Mouse (Mus musculus) kidney, embryonic 14.5 days (tissue): ENCODE measurements at regions not wholly inside any gene's neighbourhood (a gene's known extent, or its start where the extent isn't known, plus 50 kb on each side); places are given as distances from the start of the nearest gene placed in this dataset.

Source experiments
- ATAC-seq: fragments of 200-750 bp; cut with Nextera tagmentation; 2 replicates; pipeline ENCODE4 v1.8.0; 2017; ENCODE audit warnings: moderate number of reproducible peaks, mild to moderate bottlenecking, moderate TSS enrichment, moderate library complexity; ENCODE audit not compliant: low FRiP score, low TSS enrichment
- H3K27ac ChIP-seq: fragments of 300-500 bp; sonication (generic); 2 replicates; pipeline ENCODE4 v1.5.1; 2014; ENCODE audit warnings: low read depth, mild to moderate bottlenecking, low read length, moderate library complexity, mixed read lengths
- H3K27me3 ChIP-seq: fragments of 300-500 bp; sonication (generic); 2 replicates; pipeline ENCODE4 v1.6.1; 2014; ENCODE audit warnings: mild to moderate bottlenecking, low read length; ENCODE audit not compliant: control insufficient read depth, insufficient read depth
- H3K36me3 ChIP-seq: fragments of 300-500 bp; sonication (generic); 2 replicates; pipeline ENCODE4 v1.6.1; 2014; ENCODE audit warnings: low read length, mixed read lengths; ENCODE audit not compliant: control insufficient read depth, insufficient read depth
- H3K4me1 ChIP-seq: fragments of 300-500 bp; sonication (generic); 2 replicates; pipeline ENCODE4 v1.6.1; 2014; ENCODE audit warnings: low read length, mixed read lengths; ENCODE audit not compliant: control insufficient read depth, insufficient read depth
- H3K4me2 ChIP-seq: fragments of 300-500 bp; sonication (generic); replicated peaks from 2 replicates; pipeline ENCODE4 v1.6.1; 2014; ENCODE audit warnings: low read depth, mild to moderate bottlenecking, low read length
- H3K4me3 ChIP-seq: fragments of 300-500 bp; sonication (generic); 2 replicates; pipeline ENCODE4 v1.5.1; 2014; ENCODE audit warnings: mild to moderate bottlenecking, low read length
- H3K9ac ChIP-seq: fragments of 300-500 bp; sonication (generic); 2 replicates; pipeline ENCODE4 v1.6.1; 2014; ENCODE audit warnings: low read depth, mild to moderate bottlenecking, low read length, moderate library complexity
- H3K9me3 ChIP-seq: fragments of 300-500 bp; sonication (generic); 2 replicates; pipeline ENCODE4 v1.6.1; 2016; ENCODE audit warnings: low read length; ENCODE audit not compliant: control insufficient read depth
- WGBS: fragments of 180-500 bp; shearing (Covaris S2); extraction: QIAGEN DNeasy Blood & Tissue Kit; methylation state at CpG from one replicate; pipeline ENCODE4 v1.1.7; 2014; 5-methylcytosine and 5-hydroxymethylcytosine counted together

DNA sequence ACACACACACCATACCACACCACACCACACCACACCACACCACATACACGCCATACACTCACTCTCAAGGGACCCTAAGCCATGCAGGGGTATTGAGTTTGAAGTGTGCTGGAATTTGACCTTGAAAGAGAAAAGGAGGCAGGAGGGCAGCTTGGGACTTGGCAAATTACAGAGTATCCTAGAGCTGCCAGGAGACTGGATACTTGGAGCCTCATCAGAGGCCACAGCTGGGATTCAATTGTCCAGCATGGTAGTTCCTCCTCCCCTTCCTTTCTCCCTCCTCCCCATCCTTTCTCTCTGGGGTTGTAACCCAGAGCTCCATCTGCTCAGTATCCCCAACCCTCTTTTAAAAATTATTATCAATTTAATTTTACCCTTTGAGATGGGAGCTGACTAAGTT is 50.7 kb upstream of the Tarbp1 start:
- H3K9ac ChIP-seq = no peak overlapping the region
- no peak for ATAC-seq
- peaks cover 14% of the 10 kb centered on the region for H3K4me1 ChIP-seq
- no peak overlapping the region for H3K4me2 ChIP-seq
- H3K27me3 ChIP-seq = no peaks in the 10 kb centered on the region
- no peaks in the 10 kb centered on the region for H3K9me3 ChIP-seq
- no peak overlapping the region for H3K4me3 ChIP-seq
- H3K36me3 ChIP-seq = no peaks in the 10 kb centered on the region
- WGBS = 90% methylated on average over 1 of the region's 1 CpGs
- H3K27ac ChIP-seq = no peak overlapping the region
